Mouse (Mus musculus): ENCODE measurements around the gene Daam1.

DNA sequence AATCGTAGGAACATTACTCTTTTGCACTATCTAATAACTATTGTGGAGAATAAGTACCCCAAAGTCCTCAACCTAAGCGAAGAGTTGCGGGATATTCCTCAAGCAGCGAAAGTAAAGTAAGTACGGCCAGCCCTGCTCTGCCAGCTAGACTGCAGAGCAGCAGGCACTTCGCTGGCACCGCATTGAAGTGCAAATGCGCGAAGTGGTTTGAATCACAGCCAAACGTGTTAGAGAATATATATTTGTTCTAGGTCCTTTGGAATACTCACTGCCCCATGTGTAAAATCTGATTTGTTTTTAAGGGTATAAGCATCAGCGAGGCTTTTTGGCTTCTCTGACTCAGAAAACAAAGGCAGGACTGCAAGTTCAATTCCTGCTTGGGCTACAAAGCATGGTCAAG, 149.9 kb downstream of the Daam1 start:
- TF ChIP-seq CTCF (IDR thresholded peaks at IDR 0.05; ENCODE audit: insufficient read depth, low read length) = no peak
- no peak for TF ChIP-seq POLR2A (IDR thresholded peaks at IDR 0.05; ENCODE audit: borderline replicate concordance, extremely low read depth, low read depth, low read length)
